Mouse (Mus musculus) testis, adult 10 weeks (tissue): ENCODE measurements around the gene Gm10447. TPM values are rescaled to one million over a fixed set of nuclear protein-coding genes. Genes with fewer than 3 reads are reported as not detected.

Experiments used
- polyA plus RNA-seq: library from polyadenylated mRNA; stranded (reverse); fragments of 350-450 nt; fragmentation: Illumina TruSeq; extraction: RNeasy Lipid Tissue Mini Kit (QIAGEN cat#74804); gene quantifications from one replicate; pipeline ENCODE4 v1.2.3, GENCODE M21; 2014; ENCODE audit warnings: low read depth, low replicate concordance

The Gm10447 gene
- not detected for polyA plus RNA-seq

GRCm38 (mm10) chr11:53456474-53457371 lies at the start of gene Gm10447, which contains the start of gene Shroom1:
Gene Gm10447 (minus strand): TSS chr11:53457110.
Gene Shroom1 (plus strand): TSS chr11:53457205.

GRCm38 (mm10) chr11:53479783-53480301 lies 22.9 kb upstream of the Gm10447 start, which contains the start of the genes Gm9945 and Sowaha:
Gene Gm9945 (plus strand): TSS chr11:53480166.
Gene Sowaha (minus strand): TSS chr11:53480274.

GRCm38 (mm10) chr11:53469968-53470695 lies 13.2 kb upstream of the Gm10447 start, which contains the start of gene Gm9837:
Gene Gm9837 (minus strand): TSS chr11:53470479.

GRCm38 (mm10) chr11:53430670-53431346 lies 26.1 kb downstream of the Gm10447 start, which contains the start of the genes Uqcrq and Gdf9:
Gene Uqcrq (minus strand): TSS chr11:53430831.
Gene Gdf9 (plus strand): TSS chr11:53431023.

GRCm38 (mm10) chr11:53423036-53423435 lies 33.9 kb downstream of the Gm10447 start, which contains the start of gene Leap2:
Gene Leap2 (minus strand): TSS chr11:53423170.

Other genes with a start within 250 kb of the Gm10447 start
- 499 TPM for gene Hspa4, start 156.7 kb downstream of the Gm10447 start, polyA plus RNA-seq
- gene Zcchc10, start 132.4 kb downstream of the Gm10447 start, polyA plus RNA-seq: 18.9 TPM
- 274 TPM for gene Aff4, start 106.3 kb downstream of the Gm10447 start, polyA plus RNA-seq
- not detected for gene Leap2, start 33.9 kb downstream of the Gm10447 start, polyA plus RNA-seq
- gene Uqcrq, start 26.3 kb downstream of the Gm10447 start, polyA plus RNA-seq: 150 TPM
- 10.9 TPM for gene Gdf9, start 26.1 kb downstream of the Gm10447 start, polyA plus RNA-seq
- gene Shroom1, start 95 bp upstream of the Gm10447 start, polyA plus RNA-seq: 0.14 TPM
- gene Gm9837, start 13.4 kb upstream of the Gm10447 start, polyA plus RNA-seq: 2.3 TPM
- gene Gm9945, start 23.1 kb upstream of the Gm10447 start, polyA plus RNA-seq: not detected
- gene Sowaha, start 23.2 kb upstream of the Gm10447 start, polyA plus RNA-seq: 0.29 TPM
- 2.5 TPM for gene Sept8, start 62.1 kb upstream of the Gm10447 start, polyA plus RNA-seq
- gene Kif3a, start 110.3 kb upstream of the Gm10447 start, polyA plus RNA-seq: 95.1 TPM
- gene Il4, start 161.6 kb upstream of the Gm10447 start, polyA plus RNA-seq: not detected
- gene Il13, start 177.6 kb upstream of the Gm10447 start, polyA plus RNA-seq: 0.29 TPM